In the genomic region with DNA sequence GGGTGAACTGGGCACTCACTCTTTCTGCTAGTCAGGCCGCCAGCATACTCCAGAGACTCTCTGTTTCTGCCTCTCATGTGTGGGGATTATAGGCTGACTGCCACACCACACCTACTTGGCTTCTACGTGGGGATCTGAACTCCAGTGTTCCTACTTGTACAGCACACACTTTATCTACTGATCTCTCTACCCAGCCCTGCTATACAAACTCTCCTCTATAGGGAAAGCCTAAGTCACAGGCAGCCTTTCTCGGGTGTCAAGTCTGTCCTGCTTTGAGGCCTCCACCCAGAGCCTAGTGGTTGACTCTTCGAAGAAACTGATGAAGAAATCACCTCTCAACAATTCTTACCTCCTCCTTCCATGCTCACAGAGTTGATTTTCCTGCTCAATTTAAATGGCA, we compare ENCODE assay signal across 19 mouse cellular contexts.
"Had no signal": no experiment of that assay in that cellular context is flagged by ENCODE, and none has a peak within 500 bp of the region (broad histone marks: within the 10 kb centered on the region; RNA-seq: fewer than 3 reads in every experiment).

No protein-coding gene starts in this region.

- H3K36me3 ChIP-seq: limb, embryonic 12.5 days; liver, embryonic 12.5 days; liver, embryonic 15.5 days; lung, embryonic 15.5 days; midbrain, embryonic 10.5 days; midbrain, embryonic 13.5 days had no signal

- ATAC-seq: intestine, postnatal 0 days; liver, embryonic 12.5 days; midbrain, embryonic 13.5 days had no signal

- H3K4me1 ChIP-seq: limb, embryonic 12.5 days; liver, embryonic 12.5 days; liver, embryonic 15.5 days; lung, embryonic 15.5 days; megakaryocyte, embryonic 14.5 days; midbrain, embryonic 10.5 days had no signal

- H3K27me3 ChIP-seq: liver, embryonic 12.5 days; liver, embryonic 15.5 days; lung, embryonic 15.5 days; midbrain, embryonic 13.5 days had no signal

- H3K4me3 ChIP-seq: layer of hippocampus, adult 2 months; limb, embryonic 12.5 days; liver, embryonic 12.5 days; liver, embryonic 15.5 days; lung, embryonic 15.5 days; megakaryocyte, embryonic 14.5 days; midbrain, embryonic 10.5 days; midbrain, embryonic 13.5 days had no signal

- H3K9me3 ChIP-seq: liver, embryonic 12.5 days; liver, embryonic 15.5 days; lung, embryonic 15.5 days had no signal

- H3K27ac ChIP-seq: kidney, postnatal 0 days; layer of hippocampus, adult 2 months; limb, embryonic 12.5 days; liver, embryonic 12.5 days; liver, embryonic 15.5 days; lung, embryonic 15.5 days; midbrain, embryonic 10.5 days; midbrain, embryonic 13.5 days had no signal

- H3K9ac ChIP-seq: limb, embryonic 12.5 days; liver, embryonic 12.5 days; liver, embryonic 15.5 days; lung, embryonic 15.5 days; midbrain, embryonic 13.5 days had no signal

- H3K4me2 ChIP-seq: limb, embryonic 12.5 days; liver, embryonic 12.5 days; liver, embryonic 15.5 days; lung, embryonic 15.5 days; midbrain, embryonic 13.5 days had no signal

- DNase-seq: kidney, adult 2 months; kidney, postnatal 25 days; layer of hippocampus, adult 9-11 months; liver; lung, adult 18-20 months; lung, postnatal 10 days; lung, postnatal 36 days; thymus, adult 18-20 months; thymus, postnatal 36 days had no signal
